Mouse (Mus musculus): ENCODE data around the gene Ubxn7.

DNA sequence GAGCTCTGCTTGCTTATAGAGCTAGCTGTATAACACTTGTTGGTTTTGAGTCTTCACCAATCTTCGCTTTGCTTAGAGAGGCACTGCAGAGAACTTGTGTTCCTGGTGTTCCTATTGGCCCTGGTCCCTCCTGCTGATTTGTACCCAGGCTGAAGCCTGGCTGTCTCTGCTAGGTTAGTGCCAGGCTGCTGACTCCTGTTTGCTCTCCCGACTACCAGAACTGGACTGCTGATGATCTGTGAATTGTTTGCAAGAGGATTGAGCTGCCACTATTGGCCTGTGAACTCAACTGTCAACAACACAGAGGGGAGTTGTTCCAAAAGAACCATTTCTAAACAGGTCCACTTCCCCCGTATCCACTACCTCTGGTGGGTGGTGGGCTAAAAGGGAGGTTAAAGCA, 109.4 kb downstream of the Ubxn7 start:
- no peak for TF ChIP-seq CTCF (IDR thresholded peaks at IDR 0.05; ENCODE audit: low read depth, low read length)
- TF ChIP-seq POLR2A (IDR thresholded peaks at IDR 0.05; ENCODE audit: extremely low read depth, insufficient read depth, low read length), result no peak
